Mouse (Mus musculus) spleen, postnatal 36 days (tissue): ENCODE measurements around the gene Gzmk.

Experiments
- DNase-seq, 2 experiments: peaks; one replicate each; pipeline ENCODE4 v3.0.0; 2022; ENCODE audit warnings: low spot score in 2 of 2, mixed read lengths in 1 of 2

Gzmk gene

GRCm38 (mm10) chr13:113203146-113203545 lies 22.6 kb downstream of the Gzmk start:
- no peak for DNase-seq

GRCm38 (mm10) chr13:113202184-113202583 lies 23.5 kb downstream of the Gzmk start:
- no peak for DNase-seq

GRCm38 (mm10) chr13:113201631-113202030 lies 24.1 kb downstream of the Gzmk start:
- DNase-seq = no peak

- DNase-seq = no peak
Measured at GRCm38 (mm10) chr13:113200726-113201125, 25.0 kb downstream of the Gzmk start.

GRCm38 (mm10) chr13:113199331-113199730 lies 26.4 kb downstream of the Gzmk start:
- no peak for DNase-seq

- no peak for DNase-seq
Measured at GRCm38 (mm10) chr13:113197872-113198502, 27.7 kb downstream of the Gzmk start.

- DNase-seq = no peak
Measured at GRCm38 (mm10) chr13:113196808-113197674, 28.7 kb downstream of the Gzmk start.

GRCm38 (mm10) chr13:113183720-113184119 lies 42.0 kb downstream of the Gzmk start:
- no peak for DNase-seq

- DNase-seq = no peak
Measured at GRCm38 (mm10) chr13:113183310-113183709, 42.4 kb downstream of the Gzmk start.

- no peak for DNase-seq
Measured at GRCm38 (mm10) chr13:113174162-113174561, 51.5 kb downstream of the Gzmk start.

GRCm38 (mm10) chr13:113170256-113170655 lies 55.5 kb downstream of the Gzmk start:
- DNase-seq = no peak

- no peak for DNase-seq
Measured at GRCm38 (mm10) chr13:113168018-113168534, 57.6 kb downstream of the Gzmk start.

- DNase-seq = no peak
Measured at GRCm38 (mm10) chr13:113164252-113165005, 61.3 kb downstream of the Gzmk start.

GRCm38 (mm10) chr13:113151556-113151955 lies 74.2 kb downstream of the Gzmk start:
- no peak for DNase-seq

GRCm38 (mm10) chr13:113139597-113139996 lies 86.1 kb downstream of the Gzmk start:
- no peak for DNase-seq

- no peak for DNase-seq
Measured at GRCm38 (mm10) chr13:113129974-113130373, 95.7 kb downstream of the Gzmk start.
